Mouse (Mus musculus) liver, embryonic 16.5 days (tissue): Measurements from ENCODE around the gene Bad. TPM values are rescaled to one million over a fixed set of nuclear protein-coding genes. Genes with fewer than 3 reads are reported as not detected.

Experiments
- ATAC-seq: fragments of 200-750 bp; cut with Nextera tagmentation; 2 replicates; pipeline ENCODE4 v1.8.0; 2017; ENCODE audit warnings: low read depth, mild to moderate bottlenecking, moderate number of reproducible peaks, moderate library complexity
- H3K27ac ChIP-seq: fragments of 300-500 bp; sonication (generic); 2 replicates; pipeline ENCODE4 v1.5.1; 2014; ENCODE audit warnings: mild to moderate bottlenecking, low read length
- H3K27me3 ChIP-seq: fragments of 300-500 bp; sonication (generic); 2 replicates; pipeline ENCODE4 v1.6.1; 2014; ENCODE audit warnings: low read depth, low read length, mixed read lengths; ENCODE audit not compliant: control insufficient read depth, insufficient read depth
- H3K36me3 ChIP-seq: fragments of 300-500 bp; sonication (generic); 2 replicates; pipeline ENCODE4 v1.6.1; 2014; ENCODE audit warnings: mild to moderate bottlenecking; ENCODE audit not compliant: control insufficient read depth, insufficient read depth
- H3K4me1 ChIP-seq: fragments of 300-500 bp; sonication (generic); 2 replicates; pipeline ENCODE4 v1.6.1; 2014; ENCODE audit warnings: low read depth, low read length, mixed read lengths; ENCODE audit not compliant: control insufficient read depth
- H3K4me2 ChIP-seq: fragments of 300-500 bp; sonication (generic); 2 replicates; pipeline ENCODE4 v1.6.1; 2014; ENCODE audit warnings: low read depth, low read length, mixed read lengths
- H3K4me3 ChIP-seq: fragments of 300-500 bp; sonication (generic); 2 replicates; pipeline ENCODE4 v1.5.1; 2014; ENCODE audit warnings: low read depth, mild to moderate bottlenecking, low read length
- H3K9ac ChIP-seq: fragments of 300-500 bp; sonication (generic); 2 replicates; pipeline ENCODE4 v1.6.1; 2014; ENCODE audit warnings: low read depth, low read length
- H3K9me3 ChIP-seq: fragments of 300-500 bp; sonication (generic); replicated peaks from 2 replicates; pipeline ENCODE4 v1.6.1; 2016; ENCODE audit warnings: low read length; ENCODE audit not compliant: control insufficient read depth
- WGBS: fragments of 180-500 bp; shearing (Covaris S2); extraction: QIAGEN DNeasy Blood & Tissue Kit; methylation state at CpG from one replicate; pipeline ENCODE4 v1.1.7; 2014; ENCODE audit not compliant: insufficient replicate concordance; 5-methylcytosine and 5-hydroxymethylcytosine counted together
- polyA plus RNA-seq: library from polyadenylated mRNA; unstranded; fragments of >200 nt; fragmentation: Nextera tagmentation; extraction: Ambion mirVana; gene quantifications from 2 replicates; pipeline ENCODE4 v1.2.1, GENCODE M21; 2015

Gene Bad
- polyA plus RNA-seq, 1 experiment from 2014 or later, result 25.2 TPM

- H3K9ac ChIP-seq, result peak overlapping the region; percentile 78
- peak overlapping the region; percentile 93 for H3K4me2 ChIP-seq
- no peak for ATAC-seq
- no peaks in the 10 kb centered on the region for H3K9me3 ChIP-seq
- 0 out of 2 replicates have a peak, but pooled peaks cover 2% of the 10 kb centered on the region for H3K36me3 ChIP-seq
- no peak overlapping the region for H3K27ac ChIP-seq
- WGBS, result 9% methylated on average over 15 of the region's 15 CpGs
- H3K4me1 ChIP-seq, result peaks cover 30% of the 10 kb centered on the region
- peak overlapping the region; percentile 70 for H3K4me3 ChIP-seq
- peaks cover 5% of the 10 kb centered on the region for H3K27me3 ChIP-seq
Observed at GRCm38 (mm10) chr19:6968491-6969271, 27.0 kb downstream of the Bad start.

GRCm38 (mm10) chr19:6969291-6969664, 27.6 kb downstream of the Bad start:
- H3K9ac ChIP-seq, result peak overlapping the region; percentile 78
- H3K4me2 ChIP-seq, result peak overlapping the region; percentile 93
- whole genome bisulfite sequencing, result under 1% methylated on average over 20 of the region's 20 CpGs
- ATAC-seq, result no peak; the same call in 1 of the 2 replicates
- H3K27me3 ChIP-seq, result peaks cover 5% of the 10 kb centered on the region
- no peak overlapping the region for H3K27ac ChIP-seq
- peaks cover 36% of the 10 kb centered on the region for H3K4me1 ChIP-seq
- H3K9me3 ChIP-seq, result no peaks in the 10 kb centered on the region
- 0 out of 2 replicates have a peak, but pooled peaks cover 2% of the 10 kb centered on the region for H3K36me3 ChIP-seq
- H3K4me3 ChIP-seq, result peak overlapping the region; percentile 70

- Histone ChIP-seq H3K27me3 (peaks cover 5% of the 10 kb centered on the region), H3K4me1 (peaks cover 41% of the 10 kb centered on the region), H3K36me3 (0 out of 2 replicates have a peak, but pooled peaks cover 2% of the 10 kb centered on the region), H3K4me3 (peak overlapping the region; percentile 70), H3K27ac (no peak overlapping the region), H3K9me3 (no peaks in the 10 kb centered on the region), H3K9ac (peak overlapping the region; percentile 78), H3K4me2 (peak overlapping the region; percentile 93)
- peak; percentile 81 for ATAC-seq
- WGBS, result 1% methylated on average over 55 of the region's 55 CpGs
Observed at GRCm38 (mm10) chr19:6969665-6970381, 28.2 kb downstream of the Bad start.

DNA sequence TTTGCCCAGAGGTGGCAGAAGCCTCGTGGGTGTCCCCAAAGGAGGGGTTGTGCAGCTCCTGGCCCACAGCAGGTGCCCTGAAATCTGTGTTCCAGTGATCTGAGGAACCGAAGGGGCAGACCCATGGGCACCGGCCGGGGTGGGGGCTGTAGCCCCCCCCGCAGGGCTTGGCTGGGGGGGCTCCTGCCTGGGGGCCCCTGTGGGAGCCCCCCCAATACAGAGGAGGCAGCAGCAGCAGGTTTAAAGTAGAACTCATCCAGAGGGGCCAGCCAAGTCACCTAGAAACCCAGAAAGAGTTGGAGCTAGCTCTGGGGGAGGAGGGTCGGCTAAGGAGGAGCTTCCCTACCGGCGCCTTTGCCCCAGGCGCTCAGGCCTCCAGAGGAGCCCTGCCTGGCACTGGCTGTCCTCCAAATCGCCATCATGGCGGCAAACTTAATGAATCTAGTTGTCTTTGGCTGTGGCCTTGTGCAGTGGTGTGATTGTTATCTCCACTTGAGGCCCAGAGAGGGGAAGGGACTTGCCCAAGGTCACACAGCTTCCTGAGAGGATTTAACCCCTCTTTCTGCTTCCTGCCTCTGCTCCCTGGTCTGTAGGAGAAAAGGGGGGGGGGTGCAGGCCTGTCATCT, 28.9 kb downstream of the Bad start:
- peak overlapping the region; percentile 42 for H3K9ac ChIP-seq
- no peak overlapping the region for H3K27ac ChIP-seq
- no peak for ATAC-seq
- H3K27me3 ChIP-seq, result peaks cover 5% of the 10 kb centered on the region
- no peaks in the 10 kb centered on the region for H3K9me3 ChIP-seq
- H3K4me1 ChIP-seq, result peaks cover 42% of the 10 kb centered on the region
- WGBS, result 27% methylated on average over 11 of the region's 11 CpGs
- H3K4me2 ChIP-seq, result peak overlapping the region; percentile 93
- H3K36me3 ChIP-seq, result no peaks in the 10 kb centered on the region
- peak overlapping the region; percentile 70 for H3K4me3 ChIP-seq

DNA sequence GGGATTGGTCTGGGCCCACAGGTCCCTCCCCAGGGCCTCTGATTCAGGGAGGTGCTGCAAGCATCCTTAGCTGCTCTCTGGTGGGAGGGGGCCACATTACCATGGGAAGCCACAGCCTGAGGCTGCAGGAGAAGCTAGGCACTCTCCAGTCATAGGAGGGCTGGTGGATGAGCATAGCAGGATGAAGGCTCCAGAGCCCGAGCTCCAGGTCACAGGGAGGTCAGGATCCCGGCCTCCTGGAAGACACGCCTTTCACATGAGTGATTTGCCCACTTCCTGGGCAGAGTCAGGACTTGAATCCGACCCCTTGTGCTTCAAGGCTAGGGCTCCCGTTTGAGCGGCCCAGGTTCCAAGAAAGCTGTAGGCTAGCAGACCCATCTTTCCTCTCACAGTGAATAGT, 30.0 kb downstream of the Bad start:
- 57% methylated on average over 6 of the region's 6 CpGs for WGBS
- H3K9me3 ChIP-seq, result no peaks in the 10 kb centered on the region
- no peak overlapping the region for H3K4me3 ChIP-seq
- H3K36me3 ChIP-seq, result no peaks in the 10 kb centered on the region
- peaks cover 5% of the 10 kb centered on the region for H3K27me3 ChIP-seq
- ATAC-seq, result no peak
- no peak overlapping the region for H3K4me2 ChIP-seq
- H3K27ac ChIP-seq, result 0 out of 2 replicates have a peak overlapping the region, but pooled peaks have one; percentile 9
- peaks cover 53% of the 10 kb centered on the region for H3K4me1 ChIP-seq
- no peak overlapping the region for H3K9ac ChIP-seq

DNA sequence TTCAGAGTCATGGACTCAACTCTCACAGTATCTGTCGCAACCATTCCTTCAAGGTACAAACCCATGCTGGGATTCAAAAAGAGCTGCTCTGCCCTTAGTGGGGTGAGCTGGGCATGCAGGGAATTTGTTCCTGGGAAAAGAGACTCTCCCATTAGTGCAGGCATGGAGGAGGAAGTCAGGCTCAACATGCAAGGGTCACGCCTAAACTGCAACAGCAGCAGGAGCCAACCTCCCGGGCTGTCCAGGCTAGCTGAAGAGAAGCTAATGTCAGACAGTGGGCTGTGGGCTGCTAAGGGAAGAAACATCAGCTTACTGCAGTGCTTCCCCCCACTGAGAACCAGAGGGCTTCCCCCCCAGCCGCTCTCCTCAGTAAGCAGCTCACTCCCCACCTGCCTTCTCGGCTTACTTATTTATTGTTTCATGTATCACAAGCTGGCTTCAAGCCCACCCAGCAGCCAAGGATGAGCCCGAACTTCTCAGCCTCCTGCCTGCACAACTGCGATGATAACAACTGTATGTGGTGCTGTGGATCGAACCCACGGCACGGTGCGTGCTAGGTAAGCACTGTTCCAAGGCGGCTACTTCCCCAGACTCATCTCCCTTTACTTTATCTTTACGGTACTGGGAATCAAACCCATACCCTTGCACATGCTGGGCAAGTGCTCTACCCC, 30.7 kb downstream of the Bad start:
- 77% methylated on average over 13 of the region's 13 CpGs for WGBS
- Histone ChIP-seq H3K9me3 (no peaks in the 10 kb centered on the region), H3K36me3 (no peaks in the 10 kb centered on the region), H3K27ac (no peak overlapping the region), H3K4me2 (no peak overlapping the region), H3K9ac (no peak overlapping the region), H3K4me1 (peaks cover 56% of the 10 kb centered on the region), H3K4me3 (no peak overlapping the region), H3K27me3 (peaks cover 5% of the 10 kb centered on the region)
- no peak for ATAC-seq

DNA sequence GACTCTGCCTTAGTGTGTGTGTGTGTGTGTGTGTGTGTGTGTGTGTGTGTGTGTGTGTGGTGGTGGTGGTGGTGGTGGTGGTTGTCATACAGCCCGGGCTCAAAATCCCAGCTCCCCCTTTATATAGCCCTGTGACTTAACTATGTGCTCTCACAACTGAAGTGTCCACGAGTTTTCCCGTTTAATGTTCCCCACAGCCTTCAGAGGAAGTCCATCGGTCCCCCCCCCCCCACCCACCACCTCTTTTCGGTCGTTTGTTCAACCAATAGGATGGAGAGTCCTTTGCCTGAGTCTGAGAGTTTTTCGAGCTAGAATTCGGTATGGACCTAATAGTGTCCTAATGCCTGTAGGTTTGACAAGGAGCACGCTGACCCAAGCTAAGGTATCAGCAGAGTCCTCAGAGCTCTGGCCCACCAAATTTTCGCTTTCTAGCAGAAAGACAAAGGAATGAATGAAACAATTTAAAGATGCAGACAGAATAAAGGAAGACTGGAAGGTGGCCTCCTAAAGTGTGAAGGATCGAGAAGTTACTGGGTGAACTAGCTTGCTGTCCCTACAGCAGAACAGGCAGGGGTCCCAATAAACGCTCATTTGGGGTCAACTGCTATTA, 32.0 kb downstream of the Bad start:
- H3K27me3 ChIP-seq, result peaks cover 2% of the 10 kb centered on the region
- no peak for ATAC-seq
- H3K36me3 ChIP-seq, result peaks cover 4% of the 10 kb centered on the region
- peak overlapping the region; percentile 14; the same call in 1 of the 2 replicates for H3K27ac ChIP-seq
- WGBS, result 22% methylated on average over 12 of the region's 12 CpGs
- H3K4me3 ChIP-seq, result peak overlapping the region; percentile 77
- peak overlapping the region; percentile 56; the same call in 1 of the 2 replicates for H3K9ac ChIP-seq
- peak overlapping the region; percentile 99 for H3K4me2 ChIP-seq
- H3K4me1 ChIP-seq, result peaks cover 64% of the 10 kb centered on the region
- no peaks in the 10 kb centered on the region for H3K9me3 ChIP-seq
